Mouse (Mus musculus): ENCODE results near the gene Olfr984. TPM values are rescaled to one million over a fixed set of nuclear protein-coding genes. Genes with fewer than 3 reads are reported as not detected.

Gene Olfr984
- polyA plus RNA-seq, 1 experiment from 2014 or later = not detected

GRCm38 (mm10) chr9:40050138-40050537 lies 63.9 kb downstream of the Olfr984 start:
- Histone ChIP-seq H3K4me2 (no peak overlapping the region), H3K4me3 (replicated peaks) (no peak overlapping the region), H3K9ac (no peak overlapping the region), H3K27me3 (no peaks in the 10 kb centered on the region), H3K4me1 (no peaks in the 10 kb centered on the region), H3K36me3 (no peaks in the 10 kb centered on the region), H3K27ac (no peak overlapping the region), H3K9me3 (replicated peaks) (no peaks in the 10 kb centered on the region)
- 92% methylated on average over 19 of the region's 19 CpGs for WGBS
- no peak for ATAC-seq (replicated peaks; ENCODE audit: low FRiP score)

Other genes with a start within 250 kb of the Olfr984 start
- not detected in 2 replicates for gene Olfr972, start 247.8 kb downstream of the Olfr984 start, polyA plus RNA-seq (2015; fragmentation: Nextera tagmentation; extraction: Ambion mirVana)
- gene Olfr229, start 206.9 kb downstream of the Olfr984 start, polyA plus RNA-seq (2015; fragmentation: Nextera tagmentation; extraction: Ambion mirVana) = not detected in 2 replicates
- not detected in 2 replicates for gene Olfr974, start 176.7 kb downstream of the Olfr984 start, polyA plus RNA-seq (2015; fragmentation: Nextera tagmentation; extraction: Ambion mirVana)
- not detected in 2 replicates for gene Olfr975, start 162.2 kb downstream of the Olfr984 start, polyA plus RNA-seq (2015; fragmentation: Nextera tagmentation; extraction: Ambion mirVana)
- gene Olfr976, start 153.1 kb downstream of the Olfr984 start, polyA plus RNA-seq (2015; fragmentation: Nextera tagmentation; extraction: Ambion mirVana) = not detected in 2 replicates
- gene Olfr978, start 122.1 kb downstream of the Olfr984 start, polyA plus RNA-seq (2015; fragmentation: Nextera tagmentation; extraction: Ambion mirVana) = not detected in 2 replicates
- not detected in 2 replicates for gene Olfr979, start 110.7 kb downstream of the Olfr984 start, polyA plus RNA-seq (2015; fragmentation: Nextera tagmentation; extraction: Ambion mirVana)
- gene Olfr980, start 104.6 kb downstream of the Olfr984 start, polyA plus RNA-seq (2015; fragmentation: Nextera tagmentation; extraction: Ambion mirVana) = not detected in 2 replicates
- gene Olfr981, start 92.7 kb downstream of the Olfr984 start, polyA plus RNA-seq (2015; fragmentation: Nextera tagmentation; extraction: Ambion mirVana) = not detected in 2 replicates
- gene Olfr982, start 40.4 kb downstream of the Olfr984 start, polyA plus RNA-seq (2015; fragmentation: Nextera tagmentation; extraction: Ambion mirVana) = not detected in 2 replicates
- not detected in 2 replicates for gene Olfr983, start 20.6 kb downstream of the Olfr984 start, polyA plus RNA-seq (2015; fragmentation: Nextera tagmentation; extraction: Ambion mirVana)
- not detected in 2 replicates for gene Olfr985, start 16.0 kb upstream of the Olfr984 start, polyA plus RNA-seq (2015; fragmentation: Nextera tagmentation; extraction: Ambion mirVana)
- gene Tmem225, start 33.9 kb upstream of the Olfr984 start, polyA plus RNA-seq (2015; fragmentation: Nextera tagmentation; extraction: Ambion mirVana) = not detected in 2 replicates
- gene Olfr986, start 66.7 kb upstream of the Olfr984 start, polyA plus RNA-seq (2015; fragmentation: Nextera tagmentation; extraction: Ambion mirVana) = not detected in 2 replicates
- gene Zfp202, start 78.1 kb upstream of the Olfr984 start, polyA plus RNA-seq (2015; fragmentation: Nextera tagmentation; extraction: Ambion mirVana) = 6.8 and 7.5 TPM in 2 replicates
- 3.1 and 7.2 TPM in 2 replicates for gene Scn3b, start 155.0 kb upstream of the Olfr984 start, polyA plus RNA-seq (2015; fragmentation: Nextera tagmentation; extraction: Ambion mirVana)

Measured in kidney, embryonic 15.5 days (tissue).